9 mouse cellular contexts compared by ENCODE assay signal in genomic region chr15:82804708-82805639, GRCm38 (mm10). TPM values are rescaled to one million over a fixed set of nuclear protein-coding genes. Genes with fewer than 3 reads are reported as not detected.
DNase-seq lines count a peak whose midpoint lies in the region; ATAC-seq and TF ChIP-seq lines count a peak whose summit lies in the region.
"Had no signal": no experiment of that assay in that cellular context is flagged by ENCODE, and none has a peak within 500 bp of the region (broad histone marks: within the 10 kb centered on the region; RNA-seq: fewer than 3 reads in every experiment).

No protein-coding gene starts in this region.

- H3K9me3 ChIP-seq in kidney, embryonic 16.5 days (ENCODE audit: low read length) = no peaks in the 10 kb centered on the region
- H3K9me3 ChIP-seq in forebrain, embryonic 14.5 days (replicated peaks; ENCODE audit: control insufficient read depth, low read length) = no peaks in the 10 kb centered on the region
- H3K9me3 ChIP-seq in hindbrain, embryonic 15.5 days = no peaks in the 10 kb centered on the region

- H3K9ac ChIP-seq in kidney, embryonic 16.5 days (replicated peaks; ENCODE audit: low read length) = no peak overlapping the region
- H3K9ac ChIP-seq in forebrain, embryonic 14.5 days (ENCODE audit: low read length) = no peak overlapping the region
- H3K9ac ChIP-seq in hindbrain, embryonic 15.5 days = no peak overlapping the region

- H3K4me3 ChIP-seq in kidney, adult 2 months (ENCODE audit: insufficient read depth, low read depth, low read length) = no peak overlapping the region
- H3K4me3 ChIP-seq in kidney, embryonic 16.5 days (ENCODE audit: low read length) = no peak overlapping the region
- no peak overlapping the region for H3K4me3 ChIP-seq in forebrain, embryonic 14.5 days (ENCODE audit: low read depth, low read length)
- no peak overlapping the region for H3K4me3 ChIP-seq in hindbrain, embryonic 15.5 days
- H3K4me3 ChIP-seq: erythroblast, embryonic 14.5 days had no signal

- H3K4me1 ChIP-seq in kidney, adult 2 months (ENCODE audit: control insufficient read depth, insufficient read depth, low read length) = peaks cover 7% of the 10 kb centered on the region; the same call in 1 of the 2 replicates
- H3K4me1 ChIP-seq in kidney, embryonic 16.5 days (ENCODE audit: insufficient read depth, low read length) = no peaks in the 10 kb centered on the region
- H3K4me1 ChIP-seq in forebrain, embryonic 14.5 days (ENCODE audit: control insufficient read depth, insufficient read depth, low read length) = no peaks in the 10 kb centered on the region
- H3K4me1 ChIP-seq in hindbrain, embryonic 15.5 days (replicated peaks) = 0 out of 2 replicates have a peak, but pooled peaks cover 4% of the 10 kb centered on the region

- intact Hi-C loops in left cerebral cortex, postnatal 14 days (cut with DNase I) = loop anchor here (5.0 to 10.0 kb wide), 2 partner anchors 317 to 400 kb away; partner anchors contain the start of gene Rrp7a

- WGBS in kidney, adult 2 months = 79% methylated on average over 5 of the region's 5 CpGs
- 73% methylated on average over 5 of the region's 5 CpGs for WGBS in kidney, embryonic 16.5 days
- 66% methylated on average over 5 of the region's 5 CpGs for WGBS in forebrain, embryonic 14.5 days
- 61% methylated on average over 5 of the region's 5 CpGs for WGBS in hindbrain, embryonic 15.5 days

- H3K4me2 ChIP-seq in kidney, embryonic 16.5 days (replicated peaks; ENCODE audit: low read depth, low read length) = no peak overlapping the region
- no peak overlapping the region for H3K4me2 ChIP-seq in forebrain, embryonic 14.5 days (ENCODE audit: low read length)
- no peak overlapping the region for H3K4me2 ChIP-seq in hindbrain, embryonic 15.5 days

- H3K36me3 ChIP-seq in kidney, adult 2 months (ENCODE audit: control insufficient read depth, insufficient read depth, low read length) = no peaks in the 10 kb centered on the region
- H3K36me3 ChIP-seq in kidney, embryonic 16.5 days (ENCODE audit: insufficient read depth, low read length) = no peaks in the 10 kb centered on the region
- 0 out of 2 replicates have a peak, but pooled peaks cover 3% of the 10 kb centered on the region for H3K36me3 ChIP-seq in forebrain, embryonic 14.5 days (ENCODE audit: control insufficient read depth, insufficient read depth, low read length)
- no peaks in the 10 kb centered on the region for H3K36me3 ChIP-seq in hindbrain, embryonic 15.5 days

- peak; percentile 85 for TF ChIP-seq CTCF in kidney, adult 2 months (conservative IDR thresholded peaks at IDR 0.05; ENCODE audit: insufficient read depth, insufficient read length, low read depth, low read length)

- DNase-seq in kidney, adult 2 months = peak; percentile 80
- DNase-seq in brain, embryonic 18.5 days (ENCODE audit: low read depth, low spot score) = peak; percentile 32
- DNase-seq in forebrain, embryonic 14.5 days (ENCODE audit: low spot score) = peak; percentile 83
- peak; percentile 84 to 91 for DNase-seq in left cerebral cortex, postnatal 14 days (ENCODE audit: low spot score in 2 of 2)
- peak; percentile 16 to 29 for DNase-seq in thymus, adult 18-20 months

- no peaks in the 10 kb centered on the region for H3K27me3 ChIP-seq in kidney, adult 2 months (replicated peaks; ENCODE audit: control insufficient read depth, insufficient read depth, low read length)
- H3K27me3 ChIP-seq in kidney, embryonic 16.5 days (ENCODE audit: insufficient read depth, low read length) = no peaks in the 10 kb centered on the region
- no peaks in the 10 kb centered on the region for H3K27me3 ChIP-seq in forebrain, embryonic 14.5 days (replicated peaks; ENCODE audit: control insufficient read depth, insufficient read depth, low read length)
- no peaks in the 10 kb centered on the region for H3K27me3 ChIP-seq in hindbrain, embryonic 15.5 days

- TF ChIP-seq POLR2A in kidney, adult 2 months (IDR thresholded peaks at IDR 0.05; ENCODE audit: low read depth, low read length) = no peak

- ATAC-seq in kidney, embryonic 16.5 days (ENCODE audit: low FRiP score, low TSS enrichment) = no peak
- ATAC-seq in forebrain, embryonic 14.5 days = peak; percentile 54; the same call in 1 of the 2 replicates
- ATAC-seq in hindbrain, embryonic 15.5 days (ENCODE audit: low FRiP score, low read depth) = peak; percentile 49; the same call in 1 of the 2 replicates
- peak; percentile 62; the same call in 1 of the 2 replicates for ATAC-seq in neutrophil, adult 5-6 weeks (ENCODE audit: extremely low read depth, insufficient number of reproducible peaks, low FRiP score, poor library complexity, severe bottlenecking)

- no peak overlapping the region for H3K27ac ChIP-seq in kidney, adult 2 months (ENCODE audit: insufficient read depth, low read depth, low read length)
- H3K27ac ChIP-seq in kidney, embryonic 16.5 days (ENCODE audit: low read length) = no peak overlapping the region
- no peak overlapping the region for H3K27ac ChIP-seq in forebrain, embryonic 14.5 days (ENCODE audit: low read depth, low read length)
- no peak overlapping the region for H3K27ac ChIP-seq in hindbrain, embryonic 15.5 days (replicated peaks)

RNA-seq across cellular contexts. Expression of gene Cyp2d26, which starts 10.9 kb away (rescaled TPM):
- 780 and 833 TPM in 2 replicates for polyA plus RNA-seq in kidney, adult 2 months (2012; rRNA removed)
- polyA plus RNA-seq in kidney, embryonic 16.5 days (2015; fragmentation: Nextera tagmentation; extraction: Ambion mirVana) = 49.7 and 58.2 TPM in 2 replicates
- polyA plus RNA-seq in forebrain, embryonic 14.5 days (2014; fragmentation: Nextera tagmentation; extraction: Ambion mirVana) = not detected in 2 replicates
- polyA plus RNA-seq in hindbrain, embryonic 15.5 days (2015; fragmentation: Nextera tagmentation; extraction: Ambion mirVana) = not detected in 2 replicates
- not detected for total RNA-seq in left cerebral cortex, postnatal 14 days (2021)
- not detected in 2 replicates for total RNA-seq in neutrophil, adult 5-6 weeks (2017)
- polyA plus RNA-seq: erythroblast, embryonic 14.5 days had no signal

RNA-seq across cellular contexts. Expression of gene Cyp2d40, which starts 41.0 kb away (rescaled TPM):
- 0.06 and 0.23 TPM in 2 replicates for polyA plus RNA-seq in kidney, adult 2 months (2012; rRNA removed)
- polyA plus RNA-seq in kidney, embryonic 16.5 days (2015; fragmentation: Nextera tagmentation; extraction: Ambion mirVana) = not detected in 2 replicates
- not detected in 2 replicates for polyA plus RNA-seq in forebrain, embryonic 14.5 days (2014; fragmentation: Nextera tagmentation; extraction: Ambion mirVana)
- polyA plus RNA-seq in hindbrain, embryonic 15.5 days (2015; fragmentation: Nextera tagmentation; extraction: Ambion mirVana) = not detected in 2 replicates
- not detected for total RNA-seq in left cerebral cortex, postnatal 14 days (2021)
- not detected in 2 replicates for total RNA-seq in neutrophil, adult 5-6 weeks (2017)
- polyA plus RNA-seq: erythroblast, embryonic 14.5 days had no signal

Comparison
In these comparisons a context has a peak if more than half of its experiments do, and no peak if none do; other contexts are left out.
1. DNase-seq: peak in every context shown above with its lines; median percentile 88 in left cerebral cortex, postnatal 14 days; 83 in forebrain, embryonic 14.5 days; 80 in kidney, adult 2 months; 32 in brain, embryonic 18.5 days; 22 in thymus, adult 18-20 months.
2. RNA of gene Cyp2d26, which starts 10.9 kb away (polyA plus RNA-seq): 780 to 833 TPM in kidney, adult 2 months and 49.7 to 58.2 TPM in kidney, embryonic 16.5 days; not detected in forebrain, embryonic 14.5 days and not detected in hindbrain, embryonic 15.5 days; every median in the first group is over 10 times any median in the second.